Mouse (Mus musculus) embryonic facial prominence, embryonic 10.5 days (tissue): ENCODE measurements around the gene Arhgap20. TPM values are rescaled to one million over a fixed set of nuclear protein-coding genes. Genes with fewer than 3 reads are reported as not detected.

Source experiments
- DNase-seq: peaks from one replicate; pipeline ENCODE4 v3.0.0-alpha.2; 2017; ENCODE audit warnings: low spot score
- H3K27ac ChIP-seq: fragments of 300-500 bp; sonication (generic); replicated peaks from 2 replicates; pipeline ENCODE4 v1.5.1; 2016; ENCODE audit warnings: mild to moderate bottlenecking
- H3K27me3 ChIP-seq: fragments of 300-500 bp; sonication (generic); replicated peaks from 2 replicates; pipeline ENCODE4 v1.6.1; 2016; ENCODE audit warnings: low read depth, mild to moderate bottlenecking; ENCODE audit not compliant: poor library complexity, severe bottlenecking
- H3K36me3 ChIP-seq: fragments of 300-500 bp; sonication (generic); replicated peaks from 2 replicates; pipeline ENCODE4 v1.6.1; 2016; ENCODE audit warnings: mild to moderate bottlenecking, moderate library complexity
- H3K4me1 ChIP-seq: fragments of 300-500 bp; sonication (generic); 2 replicates; pipeline ENCODE4 v1.6.1; 2016
- H3K4me3 ChIP-seq: fragments of 300-500 bp; sonication (generic); 2 replicates; pipeline ENCODE4 v1.5.1; 2016; ENCODE audit warnings: mild to moderate bottlenecking, moderate library complexity
- H3K9me3 ChIP-seq: fragments of 300-500 bp; sonication (generic); 2 replicates; pipeline ENCODE4 v1.6.1; 2016; ENCODE audit warnings: mild to moderate bottlenecking
- WGBS: fragments of 180-500 bp; shearing (Covaris S2); methylation state at CpG from one replicate; pipeline ENCODE4 v1.1.7; 2016; 5-methylcytosine and 5-hydroxymethylcytosine counted together
- polyA plus RNA-seq: library from polyadenylated mRNA; unstranded; fragments of >200 nt; fragmentation: Nextera tagmentation; extraction: Ambion mirVana; gene quantifications from 2 replicates; pipeline ENCODE4 v1.2.1, GENCODE M21; 2016

Gene Arhgap20
- polyA plus RNA-seq, 1 experiment from 2014 or later, result 1.5 TPM

DNA sequence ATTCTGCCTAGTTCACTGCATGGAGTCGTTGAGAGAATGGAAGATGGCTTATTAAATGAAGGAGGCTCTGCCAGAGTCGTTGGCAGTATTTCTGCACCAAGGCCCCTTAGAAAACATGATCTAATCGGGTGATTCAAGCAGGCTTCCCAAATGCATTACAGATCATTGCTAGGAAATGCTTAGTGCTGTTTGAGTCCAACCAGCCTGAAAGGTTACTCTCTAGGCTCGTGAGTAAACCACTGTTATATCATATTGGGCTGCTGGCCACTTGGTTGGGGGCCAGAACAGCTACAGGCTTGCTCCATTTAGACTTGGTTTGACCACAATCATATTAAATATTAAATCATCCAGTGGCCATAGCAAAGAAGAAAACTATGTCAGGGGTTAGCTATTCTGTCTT is 118.2 kb downstream of the Arhgap20 start:
- H3K4me3 ChIP-seq, result no peak overlapping the region
- no peaks in the 10 kb centered on the region for H3K36me3 ChIP-seq
- H3K9me3 ChIP-seq, result no peaks in the 10 kb centered on the region
- DNase-seq, result no peak
- H3K4me1 ChIP-seq, result peaks cover 15% of the 10 kb centered on the region
- no peak overlapping the region for H3K27ac ChIP-seq
- WGBS, result 86% methylated on average over 4 of the region's 4 CpGs
- no peaks in the 10 kb centered on the region for H3K27me3 ChIP-seq

DNA sequence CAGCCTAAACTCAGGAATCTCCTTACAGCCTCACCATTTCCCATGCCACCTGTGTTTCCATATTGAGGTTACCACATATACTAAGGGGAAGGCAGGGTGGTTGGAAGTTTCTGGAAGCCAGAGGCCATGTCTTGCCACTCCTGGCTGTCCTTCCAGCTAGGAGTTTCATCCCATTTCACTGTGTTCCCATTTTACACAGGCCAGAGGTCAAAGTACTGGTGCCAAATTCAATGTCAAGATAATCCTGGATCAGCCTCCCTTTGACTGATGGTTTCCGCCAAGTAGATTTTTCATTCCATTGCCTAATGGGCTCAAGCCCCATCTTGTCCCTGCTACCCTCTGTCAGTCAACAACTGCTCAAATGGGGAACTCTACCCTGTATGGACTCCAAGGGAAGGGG is 127.8 kb downstream of the Arhgap20 start:
- no peaks in the 10 kb centered on the region for H3K9me3 ChIP-seq
- no peaks in the 10 kb centered on the region for H3K36me3 ChIP-seq
- no peaks in the 10 kb centered on the region for H3K4me1 ChIP-seq
- no peaks in the 10 kb centered on the region for H3K27me3 ChIP-seq
- H3K4me3 ChIP-seq, result no peak overlapping the region
- 96% methylated on average over 1 of the region's 1 CpGs for WGBS
- DNase-seq, result no peak
- H3K27ac ChIP-seq, result no peak overlapping the region

Other genes starting within 250 kb of the Arhgap20 start
- 53.9 and 59.5 TPM in 2 replicates for gene Fdx1, start 198.2 kb downstream of the Arhgap20 start, polyA plus RNA-seq